Mouse (Mus musculus) hindbrain, embryonic 10.5 days (tissue): ENCODE data around the gene Olfr543. TPM values are rescaled to one million over a fixed set of nuclear protein-coding genes. Genes with fewer than 3 reads are reported as not detected.
"Not testable (repeated sequence)": the region's sequence is repeated elsewhere in the genome, so short reads cannot be mapped to it uniquely, and the experiment has no call there.

ENCODE experiments used
- DNase-seq: peaks from one replicate; pipeline ENCODE4 v3.0.0-alpha.2; 2017; ENCODE audit warnings: low spot score
- H3K27ac ChIP-seq: fragments of 300-500 bp; sonication (generic); 2 replicates; pipeline ENCODE4 v1.5.1; 2016; ENCODE audit warnings: mild to moderate bottlenecking, moderate library complexity
- H3K27me3 ChIP-seq: fragments of 300-500 bp; sonication (generic); 2 replicates; pipeline ENCODE4 v1.6.1; 2016; ENCODE audit warnings: mild to moderate bottlenecking; ENCODE audit not compliant: poor library complexity, insufficient read depth, severe bottlenecking
- H3K36me3 ChIP-seq: fragments of 300-500 bp; sonication (generic); 2 replicates; pipeline ENCODE4 v1.6.1; 2016; ENCODE audit warnings: mild to moderate bottlenecking, moderate library complexity
- H3K4me1 ChIP-seq: fragments of 300-500 bp; sonication (generic); replicated peaks from 2 replicates; pipeline ENCODE4 v1.6.1; 2016; ENCODE audit warnings: mild to moderate bottlenecking
- H3K4me3 ChIP-seq: fragments of 300-500 bp; sonication (generic); 2 replicates; pipeline ENCODE4 v1.5.1; 2016; ENCODE audit warnings: mild to moderate bottlenecking, moderate library complexity
- H3K9me3 ChIP-seq: fragments of 300-500 bp; sonication (generic); 2 replicates; pipeline ENCODE4 v1.6.1; 2016; ENCODE audit warnings: mild to moderate bottlenecking, moderate library complexity
- WGBS: fragments of 180-500 bp; shearing (Covaris S2); methylation state at CpG from one replicate; pipeline ENCODE4 v1.1.7; 2016; 5-methylcytosine and 5-hydroxymethylcytosine counted together
- polyA plus RNA-seq: library from polyadenylated mRNA; unstranded; fragments of >200 nt; fragmentation: Nextera tagmentation; extraction: Ambion mirVana; gene quantifications from 2 replicates; pipeline ENCODE4 v1.2.1, GENCODE M21; 2016

Gene Olfr543
- polyA plus RNA-seq, 1 experiment from 2014 or later: 0.67 TPM

- H3K27ac ChIP-seq, H3K9me3 ChIP-seq, DNase-seq, H3K4me3 ChIP-seq, H3K27me3 ChIP-seq, H3K4me1 ChIP-seq, H3K36me3 ChIP-seq: not testable (repeated sequence)
- 52% methylated on average over 7 of the region's 7 CpGs for WGBS
These were observed 12.9 kb upstream of the Olfr543 start for GRCm38 (mm10) chr7:102494416-102494815.

GRCm38 (mm10) chr7:102488161-102488560 is 6.7 kb upstream of the Olfr543 start, which contains the start of gene Olfr544:
Olfr544 (minus strand) TSS chr7:102488313.
- no peak for DNase-seq
- H3K36me3 ChIP-seq: no peaks in the 10 kb centered on the region
- 69% methylated on average over 1 of the region's 1 CpGs for WGBS
- H3K27ac ChIP-seq: no peak within 1 kb of the TSS
- no peak within 1 kb of the TSS for H3K4me3 ChIP-seq
- no peaks in the 10 kb centered on the region for H3K27me3 ChIP-seq
- H3K4me1 ChIP-seq: no peaks in the 10 kb centered on the region
- H3K9me3 ChIP-seq: no peaks in the 10 kb centered on the region

DNA sequence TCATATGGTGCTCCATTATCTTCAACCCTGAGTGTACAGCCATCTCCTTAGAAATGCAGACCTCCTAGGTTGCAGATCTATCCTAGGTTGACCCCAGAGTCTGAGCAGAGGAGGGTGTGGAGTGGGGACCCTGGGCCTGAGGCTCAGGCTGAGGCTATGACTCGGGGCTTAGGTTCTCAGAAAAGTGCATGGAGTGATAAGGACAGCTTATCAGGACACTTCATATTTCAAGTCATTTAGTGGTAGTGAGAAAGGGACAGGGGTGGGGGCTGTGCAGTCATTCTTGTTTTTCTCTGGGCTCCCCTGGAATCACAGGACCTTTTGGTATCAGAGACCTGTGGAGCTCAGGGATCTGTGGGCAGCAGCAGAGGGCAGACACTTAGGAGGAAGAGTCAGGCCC is 4.6 kb upstream of the Olfr543 start:
- no peaks in the 10 kb centered on the region for H3K27me3 ChIP-seq
- no peaks in the 10 kb centered on the region for H3K36me3 ChIP-seq
- no peak overlapping the region for H3K4me3 ChIP-seq
- WGBS: 85% methylated on average over 1 of the region's 1 CpGs
- DNase-seq: no peak
- H3K9me3 ChIP-seq: no peaks in the 10 kb centered on the region
- H3K27ac ChIP-seq: no peak overlapping the region
- no peaks in the 10 kb centered on the region for H3K4me1 ChIP-seq

DNA sequence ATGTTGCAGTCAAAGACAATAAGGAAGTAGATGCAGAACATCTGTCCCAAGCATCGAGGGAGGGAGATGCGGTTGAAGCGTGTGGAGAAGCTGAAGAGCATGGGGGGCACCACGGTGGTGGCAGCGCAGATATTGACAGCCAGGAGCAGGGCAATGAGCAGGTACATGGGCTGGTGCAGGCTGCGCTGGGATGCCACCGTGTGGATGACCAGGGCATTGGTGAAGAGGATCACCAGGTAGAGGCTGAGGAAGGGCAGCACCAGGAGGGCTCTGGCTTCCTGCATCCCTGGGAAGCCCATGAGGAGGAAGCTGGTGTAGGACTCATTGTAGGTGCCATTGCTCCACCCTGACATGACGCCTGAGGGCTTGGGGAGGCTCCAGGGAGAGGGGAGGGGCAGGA is 3.3 kb upstream of the Olfr543 start:
- H3K9me3 ChIP-seq, H3K27me3 ChIP-seq, H3K4me1 ChIP-seq, DNase-seq, H3K36me3 ChIP-seq, H3K27ac ChIP-seq, H3K4me3 ChIP-seq: not testable (repeated sequence)
- WGBS: 69% methylated on average over 8 of the region's 8 CpGs

- no peaks in the 10 kb centered on the region for H3K36me3 ChIP-seq
- no peaks in the 10 kb centered on the region for H3K27me3 ChIP-seq
- H3K4me3 ChIP-seq: no peak overlapping the region
- no peaks in the 10 kb centered on the region for H3K9me3 ChIP-seq
- H3K4me1 ChIP-seq: no peaks in the 10 kb centered on the region
- no peak for DNase-seq
- no peak overlapping the region for H3K27ac ChIP-seq
- WGBS: 94% methylated on average over 2 of the region's 2 CpGs
These were observed 2.2 kb upstream of the Olfr543 start for GRCm38 (mm10) chr7:102483665-102484064.

DNA sequence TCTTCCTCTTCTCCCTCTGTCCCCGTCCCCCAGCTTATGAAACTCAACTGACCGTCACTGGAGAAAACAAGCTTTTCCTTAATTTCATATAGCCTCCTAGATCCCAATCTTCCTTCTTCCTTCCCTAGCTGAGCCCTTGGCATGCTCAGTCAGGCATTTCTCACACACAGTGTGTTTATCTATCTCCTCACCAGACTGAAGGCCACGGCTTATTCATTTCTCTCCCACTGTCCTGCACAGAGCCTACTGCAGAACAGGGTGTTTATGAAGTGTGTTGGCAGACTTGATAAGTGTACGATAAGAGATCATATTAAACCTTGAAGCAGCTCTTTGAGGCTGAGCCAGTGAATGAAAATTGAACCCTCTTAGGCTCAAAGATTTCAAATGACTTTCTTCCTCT is 658 bp downstream of the Olfr543 start:
- no peaks in the 10 kb centered on the region for H3K27me3 ChIP-seq
- WGBS: 90% methylated on average over 4 of the region's 4 CpGs

DNA sequence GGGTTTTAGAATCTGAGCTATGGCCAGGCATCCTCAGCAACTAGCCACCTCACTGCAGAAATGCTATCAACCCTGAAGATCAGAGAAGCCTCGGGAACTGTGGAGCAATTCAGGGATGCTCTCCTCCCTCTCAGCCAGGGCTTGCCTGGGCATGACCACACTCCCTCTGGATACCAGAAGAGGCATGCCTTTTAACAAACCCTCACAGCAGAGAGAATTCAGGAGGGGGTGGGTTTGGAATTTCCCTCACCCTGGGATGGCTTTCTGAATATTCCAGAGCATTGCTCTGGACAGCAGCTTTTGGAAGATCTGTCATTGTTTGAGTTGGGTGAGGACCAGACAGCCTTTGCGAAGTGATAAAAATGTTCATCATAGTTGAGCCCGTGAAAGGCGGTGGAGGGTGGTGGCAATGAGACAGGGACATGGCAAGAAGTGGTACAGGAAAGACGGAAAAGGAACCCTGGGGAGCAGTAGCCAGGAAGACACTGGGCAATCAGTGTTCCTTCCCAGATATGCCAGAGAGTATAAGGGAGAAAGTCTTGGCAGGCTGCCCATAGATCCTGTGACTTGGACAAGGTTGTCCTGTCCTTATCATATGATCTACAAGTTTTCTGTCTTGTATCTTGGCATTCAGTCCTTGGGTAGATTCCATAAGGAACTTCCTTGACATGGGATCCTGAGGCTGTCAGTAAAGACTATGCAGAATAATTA is 2.0 kb downstream of the Olfr543 start:
- Histone ChIP-seq H3K27ac (no peak overlapping the region), H3K4me3 (no peak overlapping the region), H3K4me1 (no peaks in the 10 kb centered on the region), H3K36me3 (peaks cover 9% of the 10 kb centered on the region), H3K27me3 (no peaks in the 10 kb centered on the region), H3K9me3 (no peaks in the 10 kb centered on the region)
- WGBS: 76% methylated on average over 5 of the region's 5 CpGs
- DNase-seq: no peak

More for the DNA sequence above, 658 bp downstream of the Olfr543 start:
- peaks cover 9% of the 10 kb centered on the region for H3K36me3 ChIP-seq
- no peaks in the 10 kb centered on the region for H3K4me1 ChIP-seq
- no peak overlapping the region for H3K27ac ChIP-seq
- no peak for DNase-seq
- no peak overlapping the region for H3K4me3 ChIP-seq
- no peaks in the 10 kb centered on the region for H3K9me3 ChIP-seq

DNA sequence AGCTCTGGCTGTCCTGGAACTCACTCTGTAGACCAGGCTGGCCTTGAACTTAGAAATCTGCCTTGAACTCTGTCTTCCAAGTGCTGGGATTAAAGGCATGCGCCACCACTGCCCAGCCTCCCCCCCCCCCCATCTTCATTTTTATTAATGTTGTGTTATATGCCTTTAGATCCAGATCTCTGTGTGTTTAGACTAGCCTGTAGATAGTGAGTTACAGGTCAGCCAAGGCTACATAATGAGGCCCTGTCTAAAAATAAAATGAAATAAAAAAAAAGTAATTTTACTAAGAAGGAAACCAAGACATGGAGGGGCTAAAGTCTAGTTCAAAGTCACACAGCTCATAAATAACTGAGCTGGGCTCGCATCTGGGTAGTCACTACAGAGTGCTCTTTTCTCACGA is 2.6 kb downstream of the Olfr543 start:
- Histone ChIP-seq H3K4me1 (no peaks in the 10 kb centered on the region), H3K36me3 (peaks cover 9% of the 10 kb centered on the region), H3K9me3 (no peaks in the 10 kb centered on the region), H3K27ac (no peak overlapping the region), H3K4me3 (no peak overlapping the region), H3K27me3 (no peaks in the 10 kb centered on the region)
- DNase-seq: no peak
- WGBS: 88% methylated on average over 3 of the region's 3 CpGs

- Histone ChIP-seq H3K4me3 (no peak overlapping the region), H3K27me3 (no peaks in the 10 kb centered on the region), H3K4me1 (no peaks in the 10 kb centered on the region), H3K9me3 (no peaks in the 10 kb centered on the region), H3K36me3 (peaks cover 9% of the 10 kb centered on the region), H3K27ac (no peak overlapping the region)
- 90% methylated on average over 4 of the region's 4 CpGs for WGBS
- DNase-seq: no peak
These were observed 3.1 kb downstream of the Olfr543 start for GRCm38 (mm10) chr7:102478425-102478824.

DNA sequence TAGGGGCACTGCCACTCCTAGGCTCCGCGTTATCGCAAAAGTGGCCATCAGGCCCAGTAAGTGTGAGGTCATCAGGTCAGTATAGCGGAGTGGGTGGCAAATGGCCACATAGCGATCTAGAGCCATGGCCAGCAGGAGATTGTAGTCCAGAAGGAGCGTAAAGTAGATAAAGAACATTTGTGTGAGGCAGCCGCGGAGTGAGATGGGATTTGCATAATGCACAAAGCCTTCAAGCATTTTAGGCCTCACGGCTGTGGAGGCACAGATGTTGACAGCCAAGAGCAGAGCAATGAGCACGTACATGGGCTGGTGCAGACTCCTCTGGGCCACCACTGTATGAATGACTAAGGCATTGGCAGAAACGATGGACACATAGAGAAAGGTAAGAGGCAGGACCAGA is 4.1 kb downstream of the Olfr543 start:
- DNase-seq: no peak

GRCm38 (mm10) chr7:102476601-102477000 is 4.9 kb downstream of the Olfr543 start:
- DNase-seq: no peak
- WGBS: 92% methylated on average over 5 of the region's 5 CpGs

More for the DNA sequence above, 4.1 kb downstream of the Olfr543 start:
- H3K36me3 ChIP-seq: peaks cover 9% of the 10 kb centered on the region
- WGBS: 77% methylated on average over 11 of the region's 11 CpGs
- no peaks in the 10 kb centered on the region for H3K4me1 ChIP-seq
- H3K9me3 ChIP-seq: no peaks in the 10 kb centered on the region
- H3K4me3 ChIP-seq: no peak overlapping the region
- H3K27me3 ChIP-seq: no peaks in the 10 kb centered on the region
- H3K27ac ChIP-seq: no peak overlapping the region

GRCm38 (mm10) chr7:102472675-102473074 is 8.8 kb downstream of the Olfr543 start:
- no peaks in the 10 kb centered on the region for H3K4me1 ChIP-seq
- WGBS: 76% methylated on average over 5 of the region's 5 CpGs
- H3K27me3 ChIP-seq: no peaks in the 10 kb centered on the region
- DNase-seq: no peak
- no peaks in the 10 kb centered on the region for H3K9me3 ChIP-seq
- H3K4me3 ChIP-seq: no peak overlapping the region
- peaks cover 46% of the 10 kb centered on the region for H3K36me3 ChIP-seq
- no peak overlapping the region for H3K27ac ChIP-seq

More at GRCm38 (mm10) chr7:102476601-102477000, 4.9 kb downstream of the Olfr543 start:
- no peaks in the 10 kb centered on the region for H3K9me3 ChIP-seq
- H3K4me1 ChIP-seq: no peaks in the 10 kb centered on the region
- no peak overlapping the region for H3K4me3 ChIP-seq
- peaks cover 9% of the 10 kb centered on the region for H3K36me3 ChIP-seq
- H3K27me3 ChIP-seq: no peaks in the 10 kb centered on the region
- H3K27ac ChIP-seq: no peak overlapping the region

DNA sequence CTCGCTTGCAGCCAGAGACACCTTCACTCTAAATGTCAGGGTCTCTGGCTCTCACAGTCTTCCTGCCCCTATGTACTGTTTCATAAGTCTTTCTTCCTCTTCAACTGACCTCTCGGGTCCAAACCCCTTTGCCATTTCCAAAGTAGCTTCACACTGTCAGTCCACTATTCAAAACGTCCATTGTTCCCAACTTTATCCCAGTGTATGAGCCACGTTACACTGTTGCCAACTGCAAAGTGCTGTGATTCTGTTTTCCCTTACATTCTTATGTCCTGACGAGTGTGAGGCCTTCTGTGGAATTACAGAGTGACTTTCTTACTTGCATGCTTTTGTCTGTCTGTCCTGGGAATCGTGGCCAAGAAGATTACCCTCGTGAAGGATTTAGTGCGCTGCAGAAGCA is 13.9 kb downstream of the Olfr543 start:
- no peak overlapping the region for H3K4me3 ChIP-seq
- H3K4me1 ChIP-seq: no peaks in the 10 kb centered on the region
- H3K36me3 ChIP-seq: peaks cover 87% of the 10 kb centered on the region
- H3K27ac ChIP-seq: no peak overlapping the region
- no peak for DNase-seq
- no peaks in the 10 kb centered on the region for H3K27me3 ChIP-seq
- WGBS: 91% methylated on average over 8 of the region's 8 CpGs
- H3K9me3 ChIP-seq: no peaks in the 10 kb centered on the region
